Mouse (Mus musculus) activated CD4-positive, CD25-positive, alpha-beta regulatory T cell, adult 4 months (primary cell): ENCODE measurements at regions not wholly inside any gene's neighbourhood (a gene's known extent, or its start where the extent isn't known, plus 50 kb on each side); places are given as distances from the start of the nearest gene placed in this dataset.
"Not testable (repeated sequence)": the region's sequence is repeated elsewhere in the genome, so short reads cannot be mapped to it uniquely, and the experiment has no call there.

Experiments used
- ATAC-seq: one replicate; pipeline ENCODE4 v1.8.0; 2017

DNA sequence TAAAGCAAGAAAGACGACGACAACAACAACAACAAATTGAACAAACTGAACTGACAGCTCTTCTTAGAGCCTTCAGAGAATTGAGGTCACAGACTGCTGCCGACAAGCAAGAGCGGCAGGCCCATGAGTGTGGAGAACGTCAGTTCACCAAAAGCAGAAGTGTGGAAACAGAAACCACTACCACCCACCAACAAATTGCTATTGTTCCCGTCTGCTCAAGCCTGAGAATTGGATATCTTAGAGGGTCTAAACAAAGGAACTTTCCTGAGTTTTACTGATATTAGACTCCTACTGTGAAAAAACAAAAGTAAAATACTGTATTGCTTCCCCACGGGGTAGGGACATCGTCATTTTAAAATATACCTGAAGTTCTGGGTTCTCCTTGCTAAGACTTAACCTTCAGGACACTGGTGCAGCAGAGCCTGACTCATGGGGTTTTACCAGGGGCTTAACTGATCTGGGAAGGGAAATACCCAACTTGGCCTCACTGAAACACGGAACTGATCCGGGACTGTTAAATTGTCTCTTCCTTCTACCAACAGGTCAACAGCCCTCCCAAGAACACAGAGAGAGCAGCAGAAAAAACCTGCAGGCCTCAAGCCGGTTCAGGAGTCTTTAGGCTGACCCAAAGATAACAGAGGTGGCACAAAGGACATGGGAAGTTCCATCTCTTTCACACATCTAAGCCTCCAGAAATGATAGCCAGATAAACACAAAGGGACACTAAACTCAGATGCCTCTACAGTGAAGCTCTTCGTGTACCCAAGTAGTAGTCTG, 238.1 kb downstream of the Gm5426 start:
- ATAC-seq: peak; percentile 29

GRCm38 (mm10) chr10:96375070-96375447, 238.7 kb downstream of the Gm5426 start:
- ATAC-seq: no peak

GRCm38 (mm10) chr10:96377549-96377948, 239.3 kb upstream of the Btg1 start:
- ATAC-seq: no peak

- ATAC-seq: no peak
Observed at GRCm38 (mm10) chr10:96379016-96379771, 237.6 kb upstream of the Btg1 start.

DNA sequence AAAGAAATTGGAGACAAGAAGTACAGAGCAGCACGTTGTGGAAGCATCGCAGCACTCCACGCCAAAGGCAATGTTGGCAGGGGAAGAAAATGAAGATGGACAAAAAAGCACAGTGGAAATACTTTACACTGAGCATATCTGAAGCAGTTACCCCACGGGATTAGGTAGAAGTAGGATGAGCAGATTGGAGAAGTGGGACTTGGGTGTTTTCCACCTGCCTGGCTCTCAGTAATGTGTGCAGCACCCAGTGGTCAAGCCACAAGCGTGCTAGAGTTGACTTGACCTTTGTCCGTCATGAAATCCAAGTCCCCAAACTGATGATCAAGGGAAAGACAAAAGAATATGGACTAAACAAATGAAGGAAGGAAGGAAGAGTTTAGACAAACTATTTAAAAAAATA, 235.1 kb upstream of the Btg1 start:
- no peak for ATAC-seq

- peak; percentile 84 for ATAC-seq
Observed at GRCm38 (mm10) chr10:96391748-96392147, 225.1 kb upstream of the Btg1 start.

GRCm38 (mm10) chr10:96392836-96393235, 224.0 kb upstream of the Btg1 start:
- ATAC-seq: peak; percentile 47

DNA sequence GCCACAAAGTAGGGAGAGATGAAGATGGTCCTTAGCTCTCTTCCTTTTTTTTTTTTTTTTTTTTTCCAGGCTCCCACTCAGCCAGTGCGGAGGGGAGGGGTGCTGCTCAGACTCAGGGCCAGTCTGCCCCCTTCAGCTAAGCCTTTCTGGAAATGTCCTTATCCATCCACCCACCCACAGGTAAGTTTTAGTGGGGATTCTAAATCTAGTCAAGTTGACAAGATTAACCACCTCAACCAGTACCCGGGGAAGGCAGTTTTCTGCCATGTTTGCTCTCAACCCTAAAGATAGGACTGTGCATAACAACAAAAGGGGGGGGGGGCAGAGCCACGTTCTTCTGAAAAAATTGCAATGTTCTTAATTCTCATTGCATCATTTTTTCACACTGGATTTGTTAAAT, 222.6 kb upstream of the Btg1 start:
- no peak for ATAC-seq

DNA sequence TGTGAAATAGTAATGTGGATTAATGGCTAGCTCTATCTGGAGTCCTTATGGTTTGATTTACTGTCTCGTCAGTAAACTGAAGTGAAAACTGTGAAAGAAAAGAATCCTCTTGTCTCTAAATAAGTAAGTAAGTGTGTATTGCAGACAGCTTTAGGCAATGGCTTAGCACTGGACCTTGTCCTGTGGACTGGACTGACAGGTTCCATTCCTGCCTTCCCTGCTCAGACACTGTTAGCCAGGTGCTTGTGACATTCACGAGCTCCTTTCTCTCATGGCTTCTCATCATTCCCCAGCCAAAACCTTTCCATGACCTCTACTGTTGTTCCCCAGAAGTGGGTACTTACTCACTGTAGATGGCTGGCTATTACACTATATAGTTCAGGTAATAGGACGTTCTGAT, 221.8 kb upstream of the Btg1 start:
- no peak for ATAC-seq

GRCm38 (mm10) chr10:96397931-96398561, 218.8 kb upstream of the Btg1 start:
- ATAC-seq: no peak

DNA sequence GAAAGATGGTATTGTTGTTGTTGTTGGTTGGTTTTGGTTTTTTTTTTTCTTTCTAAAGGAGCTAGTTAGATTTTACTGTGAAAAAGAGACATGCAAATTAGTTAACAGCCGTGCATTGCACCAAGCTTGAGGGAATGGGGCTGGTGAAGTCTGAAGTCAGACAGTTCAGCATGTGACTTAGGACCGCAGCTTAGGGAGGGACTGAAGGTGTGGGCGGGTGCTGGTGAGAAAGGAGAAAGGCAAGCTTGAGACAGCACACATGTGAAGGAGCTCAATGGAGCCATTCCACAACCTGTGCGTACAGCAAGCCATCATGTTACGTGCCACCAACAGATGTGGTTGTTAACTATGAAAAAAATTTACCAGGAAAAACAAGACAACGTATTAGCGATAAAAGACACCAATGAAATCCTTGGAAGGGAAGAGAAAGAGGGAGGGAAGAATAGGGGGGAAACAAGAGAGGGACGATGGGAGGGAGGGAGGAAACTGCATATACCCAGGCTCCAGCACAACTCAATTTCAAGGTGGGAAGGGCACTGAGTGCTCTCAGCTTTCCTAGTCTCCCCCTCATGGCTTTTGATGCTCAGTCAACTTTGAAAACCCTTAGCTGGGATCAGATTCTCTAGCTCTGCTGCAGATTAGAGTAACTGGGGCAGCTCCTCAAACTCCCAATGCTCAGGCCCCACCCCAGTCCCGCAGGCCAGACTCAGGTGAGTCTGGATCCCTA, 218.1 kb upstream of the Btg1 start:
- ATAC-seq: peak; percentile 58

DNA sequence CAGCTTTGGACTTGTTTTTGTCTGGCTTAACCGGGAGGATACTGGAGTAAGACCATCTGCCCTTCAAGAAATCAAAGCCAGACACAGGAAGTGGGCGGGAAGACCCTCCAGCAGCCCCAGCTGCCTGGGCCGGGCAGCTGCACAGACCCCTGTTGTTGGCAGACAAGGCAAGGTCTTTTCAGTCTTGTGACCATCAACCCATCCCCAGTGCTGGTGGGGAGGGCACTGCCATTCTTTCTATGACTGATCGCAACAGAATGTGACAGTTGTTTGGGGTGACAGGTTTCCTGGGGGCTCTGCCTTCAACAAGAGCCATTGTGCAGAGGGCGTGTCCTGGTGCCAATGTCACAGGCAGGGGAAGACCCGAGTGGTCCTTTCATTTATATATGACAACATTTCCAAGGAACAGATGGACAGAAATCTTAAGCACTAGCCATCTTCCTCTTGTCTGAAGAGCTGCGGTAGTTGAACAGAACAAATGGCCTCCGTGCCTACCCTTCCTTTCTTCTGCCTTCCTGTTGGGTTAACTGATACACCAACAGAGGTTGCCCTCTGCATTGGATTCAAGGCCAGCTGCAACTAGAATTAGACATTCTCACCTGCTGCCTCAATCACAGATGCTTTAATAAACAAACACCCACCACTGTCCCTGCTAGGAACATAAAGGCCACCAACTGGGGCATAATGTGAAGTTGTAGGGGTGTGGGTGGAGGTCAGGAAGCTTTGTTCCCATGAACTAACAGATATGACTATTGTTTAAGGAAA, 217.0 kb upstream of the Btg1 start:
- no peak for ATAC-seq

DNA sequence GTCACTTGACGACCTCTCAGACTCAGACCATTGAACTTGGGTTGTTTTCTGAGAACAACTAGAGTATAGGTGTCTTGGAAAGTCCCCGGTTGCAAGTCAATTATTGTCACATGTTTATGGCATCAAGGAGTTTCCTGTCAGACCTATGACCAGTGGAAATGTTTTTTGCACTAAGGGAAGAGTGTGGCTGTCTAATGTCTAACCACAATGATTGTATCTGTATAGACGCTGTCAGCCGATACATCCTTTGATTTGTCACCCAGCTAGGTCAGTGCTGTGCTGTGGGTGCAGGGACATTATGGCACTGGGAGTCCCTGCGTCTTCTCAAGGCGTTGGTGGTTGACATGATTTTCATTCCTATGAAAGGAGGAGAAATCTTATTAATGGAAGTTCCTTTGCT, 216.0 kb upstream of the Btg1 start:
- ATAC-seq: peak; percentile 88

GRCm38 (mm10) chr10:96406306-96406705, 210.5 kb upstream of the Btg1 start:
- ATAC-seq: no peak

- ATAC-seq: peak; percentile 62
Observed at GRCm38 (mm10) chr10:96407846-96408245, 209.0 kb upstream of the Btg1 start.

DNA sequence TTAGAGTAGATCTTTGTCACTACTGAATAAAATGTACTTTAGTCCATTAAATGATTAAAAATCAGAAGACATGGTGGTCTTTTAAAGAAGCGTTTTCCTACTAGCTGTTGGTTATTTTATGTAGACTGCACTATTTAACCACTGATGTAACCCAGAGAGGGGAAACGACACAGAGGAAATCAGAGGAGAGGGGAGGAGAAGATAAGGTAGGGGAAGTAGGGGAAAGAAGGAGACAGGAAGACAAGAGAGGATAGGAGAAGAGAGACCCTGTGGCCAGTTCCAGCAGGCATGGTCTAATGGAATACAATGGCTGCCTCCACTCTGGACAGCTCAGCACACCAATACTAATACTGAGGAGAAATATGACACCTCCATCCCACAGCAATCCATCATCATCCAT, 208.6 kb upstream of the Btg1 start:
- ATAC-seq: no peak

DNA sequence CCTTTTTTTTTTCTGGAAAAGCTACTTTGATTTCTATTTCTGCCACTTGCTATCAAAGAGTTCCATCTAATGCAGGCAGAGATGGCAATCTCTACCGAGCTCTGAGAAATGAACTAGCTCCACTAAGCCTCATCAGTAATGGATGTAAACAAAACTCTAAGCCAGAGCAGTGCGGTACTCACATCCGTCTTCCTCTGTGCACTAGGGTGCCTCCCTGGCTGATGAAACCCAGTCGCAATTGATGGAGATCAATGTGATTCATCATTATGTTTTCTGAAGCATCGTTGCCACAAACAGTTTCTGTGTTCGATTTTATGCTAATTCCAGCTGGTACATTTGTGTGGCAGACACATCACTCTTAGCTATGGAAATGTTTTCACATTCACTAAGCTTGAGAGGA, 206.8 kb upstream of the Btg1 start:
- peak; percentile 67 for ATAC-seq

DNA sequence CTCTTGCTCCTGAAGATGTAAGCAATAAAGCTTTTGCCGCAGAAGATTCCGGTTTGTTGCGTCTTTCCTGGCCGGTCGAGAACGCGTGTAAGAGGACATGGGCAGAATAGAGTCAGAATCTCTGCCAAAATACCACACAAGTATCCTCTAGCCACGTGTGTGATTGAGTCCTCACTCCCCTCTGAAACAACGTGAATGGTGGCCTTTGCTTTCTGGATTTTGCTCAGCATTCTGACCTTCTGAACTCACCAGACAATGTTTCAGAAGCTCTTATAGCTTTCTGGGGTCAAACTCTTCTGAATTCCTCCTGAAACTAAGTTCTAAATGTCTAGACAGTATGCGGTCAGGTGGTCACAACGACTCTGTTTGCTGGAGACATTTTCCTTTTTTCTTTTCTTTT, 202.0 kb upstream of the Btg1 start:
- ATAC-seq: no peak

DNA sequence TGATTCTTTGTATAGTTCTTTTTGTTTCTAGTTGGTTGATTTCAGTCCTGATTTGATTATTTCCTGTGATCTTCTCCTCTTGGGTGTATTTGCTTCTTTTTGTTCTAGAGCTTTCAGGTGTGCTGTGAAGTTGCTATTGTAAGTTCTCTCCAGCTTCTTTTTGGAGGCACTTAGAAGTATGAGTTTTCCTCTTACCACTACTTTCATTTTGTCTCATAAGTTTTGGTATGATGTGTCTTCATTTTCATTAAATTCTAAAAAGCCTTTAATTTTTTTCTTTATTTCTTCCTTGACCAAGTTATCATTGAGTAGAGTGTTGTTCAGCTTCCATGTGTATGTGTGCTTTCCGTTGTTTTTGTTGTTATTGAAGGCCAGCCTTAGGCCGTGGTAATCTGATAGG, 195.3 kb upstream of the Btg1 start:
- ATAC-seq: not testable (repeated sequence)

- ATAC-seq: no peak
Observed at GRCm38 (mm10) chr10:96427407-96427806, 189.4 kb upstream of the Btg1 start.

- ATAC-seq: no peak
Observed at GRCm38 (mm10) chr10:96430142-96430541, 186.7 kb upstream of the Btg1 start.

DNA sequence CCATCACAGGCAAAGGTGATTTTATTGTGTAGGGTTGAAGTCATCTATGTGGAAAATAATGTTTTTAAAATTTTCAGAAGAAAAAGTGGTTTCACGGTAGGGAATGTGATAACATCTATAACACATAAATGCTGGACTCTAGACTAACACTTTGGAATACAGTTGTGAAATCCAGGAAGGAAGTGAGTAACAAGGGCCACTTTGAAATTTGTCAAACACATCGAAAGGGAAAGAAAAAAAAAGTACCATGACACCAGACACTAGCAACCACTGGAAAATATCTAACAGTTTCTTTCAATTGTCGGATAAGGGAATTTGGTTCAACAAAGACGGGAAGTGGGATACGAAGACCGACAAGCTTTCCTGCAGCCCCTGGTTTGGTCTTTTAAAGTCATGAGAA, 181.7 kb upstream of the Btg1 start:
- ATAC-seq: no peak
